Mouse (Mus musculus) stomach, embryonic 14.5 days (tissue): Measurements from ENCODE around the gene Coro6. TPM values are rescaled to one million over a fixed set of nuclear protein-coding genes. Genes with fewer than 3 reads are reported as not detected.

ENCODE experiments used
- ATAC-seq: fragments of 200-750 bp; cut with Nextera tagmentation; 2 replicates; pipeline ENCODE4 v1.8.0; 2017; ENCODE audit warnings: low read depth, moderate TSS enrichment; ENCODE audit not compliant: insufficient number of reproducible peaks, insufficient read depth, low FRiP score
- H3K27ac ChIP-seq: fragments of 300-500 bp; sonication (generic); 2 replicates; pipeline ENCODE4 v1.5.1; 2014; ENCODE audit warnings: mild to moderate bottlenecking, low read length, moderate library complexity, mixed read lengths
- H3K27me3 ChIP-seq: fragments of 300-500 bp; sonication (generic); 2 replicates; pipeline ENCODE4 v1.6.1; 2014; ENCODE audit warnings: low read length, control low read depth, mixed read lengths; ENCODE audit not compliant: control insufficient read depth, insufficient read depth
- H3K36me3 ChIP-seq: fragments of 300-500 bp; sonication (generic); 2 replicates; pipeline ENCODE4 v1.6.1; 2014; ENCODE audit warnings: mild to moderate bottlenecking, control low read depth, low read length, moderate library complexity, mixed read lengths; ENCODE audit not compliant: control insufficient read depth, insufficient read depth
- H3K4me1 ChIP-seq: fragments of 300-500 bp; sonication (generic); 2 replicates; pipeline ENCODE4 v1.6.1; 2014; ENCODE audit warnings: low read length, control low read depth, mixed read lengths; ENCODE audit not compliant: control insufficient read depth, insufficient read depth
- H3K4me2 ChIP-seq: fragments of 300-500 bp; sonication (generic); replicated peaks from 2 replicates; pipeline ENCODE4 v1.6.1; 2014; ENCODE audit warnings: low read depth, low read length, control low read depth
- H3K4me3 ChIP-seq: fragments of 300-500 bp; sonication (generic); 2 replicates; pipeline ENCODE4 v1.5.1; 2014; ENCODE audit warnings: low read depth, low read length, control low read depth
- H3K9ac ChIP-seq: fragments of 300-500 bp; sonication (generic); replicated peaks from 2 replicates; pipeline ENCODE4 v1.6.1; 2014; ENCODE audit warnings: low read depth, mild to moderate bottlenecking, control low read depth, low read length, moderate library complexity, mixed read lengths
- H3K9me3 ChIP-seq: fragments of 300-500 bp; sonication (generic); 2 replicates; pipeline ENCODE4 v1.6.1; 2016; ENCODE audit warnings: low read depth, low read length, control low read depth; ENCODE audit not compliant: control insufficient read depth
- WGBS: fragments of 180-500 bp; shearing (Covaris S2); extraction: QIAGEN DNeasy Blood & Tissue Kit; methylation state at CpG from one replicate; pipeline ENCODE4 v1.1.7; 2014; 5-methylcytosine and 5-hydroxymethylcytosine counted together
- polyA plus RNA-seq: library from polyadenylated mRNA; unstranded; fragments of >200 nt; fragmentation: Nextera tagmentation; extraction: Ambion mirVana; gene quantifications from 2 replicates; pipeline ENCODE4 v1.2.1, GENCODE M21; 2014

Gene Coro6
- polyA plus RNA-seq: 0.09 and 0.43 TPM in 2 replicates

DNA sequence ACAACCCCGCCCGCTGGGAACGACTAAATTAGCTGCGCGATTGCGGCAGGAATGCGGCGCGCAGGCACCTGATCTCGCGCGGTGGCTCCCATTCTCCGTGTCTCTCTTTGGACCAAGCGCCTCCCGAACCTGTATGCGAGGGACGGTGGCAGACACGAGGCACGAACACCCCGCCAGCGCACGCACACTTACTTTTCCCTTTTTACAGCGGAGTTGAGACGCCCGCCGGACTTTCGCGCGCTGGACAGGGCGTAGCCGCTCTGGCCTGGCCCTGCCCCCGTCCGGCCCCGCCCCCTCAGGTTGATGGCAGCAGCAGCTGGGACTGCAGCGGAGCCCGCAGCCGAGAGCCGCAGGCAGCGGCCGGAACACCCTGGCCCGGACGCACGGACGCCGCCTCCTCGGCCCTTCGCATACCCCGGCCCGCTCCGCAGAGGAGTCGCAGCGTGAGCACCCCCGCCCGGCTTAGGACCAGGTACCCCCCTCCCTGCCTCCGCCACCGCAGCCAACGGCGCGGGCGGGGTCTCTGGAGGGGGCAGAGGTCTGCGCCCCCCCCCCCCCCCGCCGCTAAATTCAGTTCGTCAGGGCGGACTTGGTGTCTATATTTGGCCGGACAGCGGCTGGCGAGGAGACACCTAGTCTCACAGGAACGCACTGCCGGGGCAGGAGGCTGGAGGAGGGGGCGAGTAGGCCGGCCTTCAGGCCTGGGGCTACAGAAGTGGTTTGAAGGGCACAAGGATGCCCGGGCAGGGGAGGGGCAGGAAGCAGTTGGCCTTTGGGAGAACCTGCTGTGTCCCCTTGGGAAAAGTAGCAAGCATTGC lies at the start of gene Coro6:
Gene Coro6 (plus strand): TSS at position 129 of the 818 bp plus-strand sequence.
- Histone ChIP-seq H3K4me2 (peak within 1 kb of the TSS; percentile 94), H3K27ac (no peak within 1 kb of the TSS), H3K27me3 (peaks cover 24% of the 10 kb centered on the region), H3K9ac (peak within 1 kb of the TSS; percentile 33; the same call in 1 of the 2 replicates), H3K36me3 (no peaks in the 10 kb centered on the region), H3K9me3 (no peaks in the 10 kb centered on the region), H3K4me1 (0 out of 2 replicates have a peak, but pooled peaks cover 6% of the 10 kb centered on the region), H3K4me3 (peak within 1 kb of the TSS; percentile 45)
- peak; percentile 86; the same call in 1 of the 2 replicates for ATAC-seq
- 1% methylated on average over 64 of the region's 73 CpGs for WGBS

DNA sequence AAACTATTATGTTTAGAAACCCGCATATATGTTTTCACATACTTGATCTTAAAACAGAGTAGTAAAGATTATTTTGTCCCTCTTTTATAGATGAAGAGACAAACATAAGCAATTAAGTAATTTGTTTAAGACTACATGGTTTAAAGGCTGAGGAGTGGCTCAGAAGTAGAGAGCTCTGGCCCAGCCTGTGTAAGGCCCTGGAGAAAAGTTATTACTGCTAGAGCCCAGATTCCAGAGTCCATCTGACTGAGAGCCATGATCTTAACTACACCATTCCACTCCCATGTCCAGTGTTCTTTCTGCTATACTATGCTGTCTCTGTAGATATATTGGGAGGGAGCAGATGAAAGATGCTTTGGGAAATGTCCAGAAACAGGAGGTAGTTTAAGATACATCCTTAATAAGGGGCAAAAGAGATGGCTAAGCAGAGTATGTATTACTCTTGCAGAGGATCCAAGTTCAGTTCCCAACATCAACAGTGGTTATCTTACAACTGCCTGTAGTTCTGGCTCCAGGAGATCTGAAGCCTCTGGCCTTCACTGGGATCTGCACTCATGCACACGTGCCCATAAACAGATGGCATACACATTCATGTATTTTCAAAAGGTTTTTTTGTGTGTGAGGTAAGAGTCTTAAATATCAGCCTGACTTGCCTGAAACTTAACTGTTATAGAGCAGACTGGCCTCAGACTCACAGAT lies 47.9 kb upstream of the Coro6 start:
- Histone ChIP-seq H3K4me2 (no peak overlapping the region), H3K4me3 (no peak overlapping the region), H3K36me3 (no peaks in the 10 kb centered on the region), H3K9me3 (no peaks in the 10 kb centered on the region), H3K4me1 (no peaks in the 10 kb centered on the region), H3K27ac (no peak overlapping the region), H3K27me3 (no peaks in the 10 kb centered on the region), H3K9ac (no peak overlapping the region)
- WGBS: 84% methylated on average over 2 of the region's 2 CpGs
- no peak for ATAC-seq

DNA sequence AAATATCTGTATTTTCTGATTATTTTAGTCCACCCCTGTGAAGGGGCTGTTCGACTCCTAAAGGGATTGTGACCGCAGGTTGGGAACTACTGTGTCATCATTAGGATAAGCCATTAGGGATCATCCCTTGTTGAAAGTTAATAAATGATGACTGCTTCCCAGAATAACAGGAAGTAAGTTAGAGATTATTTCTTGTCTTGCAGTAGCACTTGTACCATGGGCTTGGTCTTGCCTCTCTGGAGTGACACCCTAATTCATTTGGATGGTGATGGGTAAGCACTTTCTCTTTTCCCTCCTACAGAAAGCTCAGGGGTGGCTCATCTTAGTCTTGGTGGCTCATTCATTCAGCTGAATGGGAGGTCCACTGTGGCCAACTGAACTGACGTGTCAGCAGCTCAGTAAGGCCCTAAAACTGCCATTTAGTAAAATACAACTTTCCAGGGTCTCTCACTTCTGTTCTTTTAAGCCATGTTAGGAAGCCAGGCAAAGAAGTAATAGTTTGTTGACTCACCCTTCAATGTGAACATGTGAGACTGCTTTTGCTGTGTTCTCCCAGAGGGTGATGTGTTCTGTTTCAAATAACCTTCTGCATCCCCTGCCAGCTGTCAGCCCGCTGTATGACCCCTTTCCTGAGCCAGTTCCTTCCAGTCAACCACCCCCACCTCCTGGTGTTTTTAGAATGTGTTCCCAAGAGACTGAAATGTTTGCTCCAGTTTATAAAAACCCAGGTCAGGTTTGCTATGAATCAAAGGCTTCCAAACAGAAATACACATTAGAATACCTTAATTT lies 45.8 kb upstream of the Coro6 start:
- no peaks in the 10 kb centered on the region for H3K36me3 ChIP-seq
- no peak overlapping the region for H3K9ac ChIP-seq
- no peak overlapping the region for H3K4me3 ChIP-seq
- no peak overlapping the region for H3K4me2 ChIP-seq
- H3K27me3 ChIP-seq: no peaks in the 10 kb centered on the region
- no peak overlapping the region for H3K27ac ChIP-seq
- ATAC-seq: no peak
- no peaks in the 10 kb centered on the region for H3K4me1 ChIP-seq
- H3K9me3 ChIP-seq: no peaks in the 10 kb centered on the region
- 68% methylated on average over 4 of the region's 4 CpGs for WGBS

DNA sequence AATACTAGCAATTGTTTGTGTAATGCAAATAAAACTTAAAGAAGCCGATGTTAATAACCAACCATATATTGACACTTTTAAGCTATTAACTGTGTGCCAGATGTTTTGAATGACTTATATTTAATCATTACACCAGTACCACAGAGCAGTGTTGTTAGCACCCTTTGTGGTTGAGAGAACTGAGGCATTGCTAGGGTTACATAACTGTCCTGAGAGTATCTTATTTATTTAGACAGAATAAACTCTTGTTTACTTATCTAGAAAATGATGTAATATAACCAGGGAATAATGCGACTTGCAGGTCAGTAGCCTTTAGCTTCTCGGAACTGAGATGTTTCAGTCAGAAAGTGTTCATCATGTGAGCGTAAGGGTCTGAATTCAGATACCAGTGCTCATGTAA lies 44.2 kb upstream of the Coro6 start:
- 78% methylated on average over 4 of the region's 4 CpGs for WGBS
- no peaks in the 10 kb centered on the region for H3K4me1 ChIP-seq
- H3K9ac ChIP-seq: no peak overlapping the region
- H3K27ac ChIP-seq: no peak overlapping the region
- H3K4me2 ChIP-seq: no peak overlapping the region
- H3K27me3 ChIP-seq: no peaks in the 10 kb centered on the region
- H3K9me3 ChIP-seq: no peaks in the 10 kb centered on the region
- H3K36me3 ChIP-seq: no peaks in the 10 kb centered on the region
- no peak for ATAC-seq
- H3K4me3 ChIP-seq: no peak overlapping the region

DNA sequence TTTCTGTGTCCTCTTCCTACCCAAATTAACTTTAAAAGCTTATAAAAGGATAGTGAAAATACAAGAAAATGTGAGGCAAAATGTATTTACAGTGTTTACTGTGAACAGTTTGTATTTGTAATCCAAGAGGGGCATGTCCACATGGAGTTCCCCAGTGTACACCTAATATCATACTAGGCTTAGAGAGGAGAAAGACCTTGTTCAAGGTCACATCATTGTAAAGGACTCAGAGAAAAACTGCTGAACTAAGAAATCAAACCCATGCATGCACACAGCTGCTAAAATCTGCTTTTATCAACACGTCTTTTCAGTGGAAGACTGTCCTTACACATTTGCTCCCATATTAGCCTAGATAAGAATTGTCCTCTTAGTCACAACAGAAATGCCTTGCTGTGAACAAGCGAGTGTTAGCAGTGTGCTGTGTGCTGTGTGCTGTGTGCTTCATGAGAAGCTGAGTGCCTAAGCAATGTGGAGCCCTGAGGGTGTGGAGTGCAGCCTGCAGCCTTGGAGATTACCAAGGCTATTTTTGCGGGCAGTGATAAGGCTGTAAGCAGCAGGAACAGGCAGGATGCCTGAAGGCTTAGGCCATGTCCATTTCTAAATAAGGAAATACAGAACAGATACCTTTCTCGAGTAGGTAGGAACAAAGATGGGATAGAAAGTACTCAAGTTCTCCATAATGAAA lies 38.9 kb upstream of the Coro6 start:
- Histone ChIP-seq H3K4me2 (no peak overlapping the region), H3K36me3 (peaks cover 6% of the 10 kb centered on the region; the same call in 1 of the 2 replicates), H3K27me3 (no peaks in the 10 kb centered on the region), H3K27ac (no peak overlapping the region), H3K4me1 (no peaks in the 10 kb centered on the region), H3K4me3 (no peak overlapping the region), H3K9me3 (no peaks in the 10 kb centered on the region), H3K9ac (no peak overlapping the region)
- ATAC-seq: peak; percentile 74; the same call in 1 of the 2 replicates
- WGBS: 81% methylated on average over 4 of the region's 4 CpGs

DNA sequence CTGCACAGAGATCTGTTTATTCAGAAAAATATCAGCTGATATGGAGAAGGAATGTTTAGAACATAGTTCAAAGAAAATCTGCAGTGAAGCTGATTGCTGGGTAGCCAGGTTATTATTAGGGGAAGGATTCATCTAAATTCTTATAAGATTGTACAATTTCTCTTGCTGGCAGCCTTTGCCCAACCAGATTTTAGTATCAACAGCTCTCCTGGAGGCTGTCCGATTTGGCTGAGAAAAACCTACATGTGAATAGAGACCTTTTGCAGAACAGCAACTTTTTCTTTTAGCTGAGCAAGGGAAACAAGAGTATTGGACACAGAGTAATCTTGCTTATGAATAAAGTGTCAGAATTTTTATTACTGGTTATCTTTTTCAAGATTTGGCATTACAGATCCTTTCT lies 33.8 kb upstream of the Coro6 start:
- H3K4me1 ChIP-seq: no peaks in the 10 kb centered on the region
- WGBS: 76% methylated on average over 1 of the region's 1 CpGs
- no peak overlapping the region for H3K27ac ChIP-seq
- no peak overlapping the region for H3K9ac ChIP-seq
- H3K27me3 ChIP-seq: no peaks in the 10 kb centered on the region
- no peak for ATAC-seq
- H3K4me2 ChIP-seq: no peak overlapping the region
- H3K4me3 ChIP-seq: no peak overlapping the region
- H3K36me3 ChIP-seq: peaks cover 6% of the 10 kb centered on the region; the same call in 1 of the 2 replicates
- no peaks in the 10 kb centered on the region for H3K9me3 ChIP-seq

DNA sequence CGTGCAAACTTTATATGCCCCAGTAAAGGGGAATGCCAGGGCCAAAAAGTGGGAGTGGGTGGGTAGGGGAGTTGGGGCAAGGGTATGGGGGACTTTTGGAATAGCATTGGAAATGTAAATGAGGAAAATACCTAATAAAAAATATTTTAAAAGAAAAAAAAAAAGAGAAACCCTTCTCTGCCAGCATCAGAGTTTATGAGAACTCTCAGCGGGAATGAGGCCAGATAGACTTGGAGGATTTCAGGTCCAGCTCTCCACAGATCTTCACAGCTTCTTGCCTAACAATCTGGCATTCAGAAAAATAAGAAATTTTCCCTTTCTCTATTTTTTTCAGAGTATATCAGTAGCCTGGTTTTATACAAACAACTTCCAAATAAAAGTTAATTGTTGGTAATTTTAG lies 25.2 kb upstream of the Coro6 start:
- 81% methylated on average over 2 of the region's 2 CpGs for WGBS
- Histone ChIP-seq H3K9me3 (no peaks in the 10 kb centered on the region), H3K27ac (no peak overlapping the region), H3K27me3 (no peaks in the 10 kb centered on the region), H3K4me1 (no peaks in the 10 kb centered on the region; the same call in 1 of the 2 replicates), H3K4me3 (no peak overlapping the region), H3K9ac (no peak overlapping the region), H3K36me3 (no peaks in the 10 kb centered on the region), H3K4me2 (no peak overlapping the region)
- no peak for ATAC-seq

DNA sequence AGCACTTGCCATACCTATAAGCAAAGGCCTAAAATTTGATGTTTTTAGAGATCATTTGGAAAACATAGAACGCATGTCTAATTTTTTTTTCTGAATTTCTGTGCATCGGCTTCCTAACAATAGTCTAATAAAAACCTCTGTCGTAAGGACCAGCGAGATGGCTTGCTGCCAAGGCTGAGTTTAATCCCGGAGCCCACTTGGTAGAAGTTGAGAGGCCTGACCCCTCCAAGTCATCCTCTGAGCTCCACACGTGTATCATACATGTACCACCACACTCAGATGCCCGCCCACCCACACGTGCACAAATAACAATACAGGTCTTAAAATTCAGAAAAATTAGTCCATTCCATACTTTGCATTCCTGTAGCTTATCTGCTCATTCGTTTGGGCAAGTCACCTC lies 22.1 kb upstream of the Coro6 start:
- Histone ChIP-seq H3K36me3 (no peaks in the 10 kb centered on the region), H3K4me2 (no peak overlapping the region), H3K9me3 (no peaks in the 10 kb centered on the region), H3K27me3 (no peaks in the 10 kb centered on the region), H3K4me1 (no peaks in the 10 kb centered on the region; the same call in 1 of the 2 replicates), H3K27ac (no peak overlapping the region), H3K4me3 (no peak overlapping the region), H3K9ac (no peak overlapping the region)
- 79% methylated on average over 9 of the region's 9 CpGs for WGBS
- ATAC-seq: no peak
